Mouse (Mus musculus): ENCODE measurements around the gene Adat3. TPM values are rescaled to one million over a fixed set of nuclear protein-coding genes. Genes with fewer than 3 reads are reported as not detected.

The Adat3 gene
- polyA plus RNA-seq, 1 experiment from 2014 or later = 6.2 TPM

DNA sequence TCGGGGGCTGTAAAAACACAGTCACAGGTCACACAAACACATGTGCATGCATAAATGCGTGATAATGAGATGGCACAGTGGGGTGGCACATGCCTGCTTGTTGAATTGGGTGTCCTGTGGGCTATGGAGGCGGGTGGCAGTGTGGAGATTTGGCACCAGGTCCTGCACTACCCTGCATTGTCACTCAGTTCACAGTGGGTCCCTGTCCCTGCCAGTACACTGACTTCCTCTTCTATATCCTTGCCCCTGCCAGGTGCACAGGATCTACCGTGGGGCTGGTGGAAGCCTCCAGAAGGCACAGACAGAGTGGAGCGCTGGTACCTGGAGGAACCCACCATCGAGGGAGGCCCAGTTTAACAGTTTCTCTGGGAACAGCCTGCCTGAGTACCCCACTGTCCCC lies 11.7 kb downstream of the Adat3 start:
- peaks cover 14% of the 10 kb centered on the region for H3K36me3 ChIP-seq (ENCODE audit: control insufficient read depth, insufficient read depth, low read length)
- H3K27ac ChIP-seq (ENCODE audit: low read length) = no peak overlapping the region
- WGBS = 93% methylated on average over 6 of the region's 6 CpGs

DNA sequence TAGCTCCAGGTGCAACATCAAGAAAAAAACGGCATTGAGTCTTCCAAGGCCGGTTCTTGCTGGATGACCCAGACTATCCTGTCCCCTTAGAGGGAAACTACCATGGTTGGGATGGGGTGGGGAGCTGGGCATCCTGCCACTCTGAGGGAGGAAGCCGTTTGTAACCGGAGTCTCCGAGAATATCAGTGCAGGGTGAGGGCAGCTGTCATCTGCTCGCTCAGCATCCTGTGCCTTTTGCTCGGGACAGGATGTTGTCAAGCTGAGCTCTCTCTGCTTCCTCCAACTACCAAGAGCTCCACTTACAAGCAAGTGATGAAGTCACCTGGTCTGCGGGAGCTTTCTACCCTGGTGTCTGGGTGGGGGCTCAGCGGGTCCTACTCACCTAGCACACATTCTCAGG lies 15.5 kb downstream of the Adat3 start:
- Histone ChIP-seq H3K36me3 (ENCODE audit: control insufficient read depth, insufficient read depth, low read length) (peaks cover 11% of the 10 kb centered on the region), H3K27me3 (ENCODE audit: control insufficient read depth, insufficient read depth, low read depth, low read length) (no peaks in the 10 kb centered on the region), H3K4me1 (ENCODE audit: control insufficient read depth, insufficient read depth, low read length) (peaks cover 5% of the 10 kb centered on the region; the same call in 1 of the 2 replicates), H3K9ac (ENCODE audit: low read depth, low read length) (no peak overlapping the region), H3K4me3 (ENCODE audit: low read depth, low read length) (no peak overlapping the region), H3K4me2 (ENCODE audit: low read length) (no peak overlapping the region), H3K27ac (ENCODE audit: low read length) (no peak overlapping the region), H3K9me3 (replicated peaks; ENCODE audit: control insufficient read depth, low read length, poor library complexity, severe bottlenecking) (no peaks in the 10 kb centered on the region)
- no peak for ATAC-seq
- WGBS = 88% methylated on average over 9 of the region's 9 CpGs

More for the DNA sequence above, 11.7 kb downstream of the Adat3 start:
- Histone ChIP-seq H3K9ac (ENCODE audit: low read depth, low read length) (no peak overlapping the region), H3K4me2 (ENCODE audit: low read length) (no peak overlapping the region), H3K9me3 (replicated peaks; ENCODE audit: control insufficient read depth, low read length, poor library complexity, severe bottlenecking) (no peaks in the 10 kb centered on the region), H3K4me3 (ENCODE audit: low read depth, low read length) (no peak overlapping the region), H3K4me1 (ENCODE audit: control insufficient read depth, insufficient read depth, low read length) (no peaks in the 10 kb centered on the region), H3K27me3 (ENCODE audit: control insufficient read depth, insufficient read depth, low read depth, low read length) (no peaks in the 10 kb centered on the region)
- no peak for ATAC-seq

GRCm38 (mm10) chr10:80619465-80620244 lies 17.0 kb downstream of the Adat3 start:
- no peak for ATAC-seq
- H3K27ac ChIP-seq (ENCODE audit: low read length) = no peak overlapping the region
- H3K4me2 ChIP-seq (ENCODE audit: low read length) = no peak overlapping the region
- no peaks in the 10 kb centered on the region for H3K9me3 ChIP-seq (replicated peaks; ENCODE audit: control insufficient read depth, low read length, poor library complexity, severe bottlenecking)
- 32% methylated on average over 8 of the region's 8 CpGs for WGBS
- H3K36me3 ChIP-seq (ENCODE audit: control insufficient read depth, insufficient read depth, low read length) = peaks cover 5% of the 10 kb centered on the region
- H3K9ac ChIP-seq (ENCODE audit: low read depth, low read length) = no peak overlapping the region
- peaks cover 18% of the 10 kb centered on the region for H3K4me1 ChIP-seq (ENCODE audit: control insufficient read depth, insufficient read depth, low read length)
- H3K27me3 ChIP-seq (ENCODE audit: control insufficient read depth, insufficient read depth, low read depth, low read length) = no peaks in the 10 kb centered on the region
- no peak overlapping the region for H3K4me3 ChIP-seq (ENCODE audit: low read depth, low read length)

GRCm38 (mm10) chr10:80620365-80620764 lies 17.7 kb downstream of the Adat3 start:
- no peak for ATAC-seq
- no peak overlapping the region for H3K9ac ChIP-seq (ENCODE audit: low read depth, low read length)
- 89% methylated on average over 9 of the region's 9 CpGs for WGBS

GRCm38 (mm10) chr10:80620796-80621689 lies 18.4 kb downstream of the Adat3 start:
- Histone ChIP-seq H3K4me1 (ENCODE audit: control insufficient read depth, insufficient read depth, low read length) (peaks cover 24% of the 10 kb centered on the region), H3K9me3 (replicated peaks; ENCODE audit: control insufficient read depth, low read length, poor library complexity, severe bottlenecking) (no peaks in the 10 kb centered on the region), H3K27ac (ENCODE audit: low read length) (peak overlapping the region; percentile 98), H3K4me3 (ENCODE audit: low read depth, low read length) (peak overlapping the region; percentile 83), H3K36me3 (ENCODE audit: control insufficient read depth, insufficient read depth, low read length) (no peaks in the 10 kb centered on the region), H3K4me2 (ENCODE audit: low read length) (peak overlapping the region; percentile 85), H3K27me3 (ENCODE audit: control insufficient read depth, insufficient read depth, low read depth, low read length) (no peaks in the 10 kb centered on the region), H3K9ac (ENCODE audit: low read depth, low read length) (peak overlapping the region; percentile 66)
- ATAC-seq = 0 out of 2 replicates have a peak, but pooled peaks have one; percentile 0
- WGBS = 47% methylated on average over 16 of the region's 16 CpGs

More at GRCm38 (mm10) chr10:80620365-80620764, 17.7 kb downstream of the Adat3 start:
- Histone ChIP-seq H3K27ac (ENCODE audit: low read length) (no peak overlapping the region), H3K4me3 (ENCODE audit: low read depth, low read length) (no peak overlapping the region), H3K27me3 (ENCODE audit: control insufficient read depth, insufficient read depth, low read depth, low read length) (no peaks in the 10 kb centered on the region), H3K4me1 (ENCODE audit: control insufficient read depth, insufficient read depth, low read length) (peaks cover 24% of the 10 kb centered on the region), H3K4me2 (ENCODE audit: low read length) (no peak overlapping the region), H3K9me3 (replicated peaks; ENCODE audit: control insufficient read depth, low read length, poor library complexity, severe bottlenecking) (no peaks in the 10 kb centered on the region), H3K36me3 (ENCODE audit: control insufficient read depth, insufficient read depth, low read length) (peaks cover 2% of the 10 kb centered on the region; the same call in 1 of the 2 replicates)

DNA sequence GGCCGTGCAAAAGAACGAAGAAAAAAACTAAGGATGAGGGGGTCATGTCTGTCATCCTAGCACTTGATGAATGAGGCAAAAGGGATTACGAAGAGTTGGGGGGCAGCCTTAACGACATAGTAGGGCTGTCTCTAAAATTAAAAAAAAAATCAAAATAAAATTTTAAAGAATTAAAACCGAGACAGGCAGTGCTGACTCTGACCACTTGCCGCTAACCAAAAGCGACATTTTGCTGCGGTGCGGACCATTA lies 18.9 kb downstream of the Adat3 start:
- ATAC-seq = no peak
- H3K27ac ChIP-seq (ENCODE audit: low read length) = peak overlapping the region; percentile 98
- WGBS = under 1% methylated on average over 9 of the region's 9 CpGs

DNA sequence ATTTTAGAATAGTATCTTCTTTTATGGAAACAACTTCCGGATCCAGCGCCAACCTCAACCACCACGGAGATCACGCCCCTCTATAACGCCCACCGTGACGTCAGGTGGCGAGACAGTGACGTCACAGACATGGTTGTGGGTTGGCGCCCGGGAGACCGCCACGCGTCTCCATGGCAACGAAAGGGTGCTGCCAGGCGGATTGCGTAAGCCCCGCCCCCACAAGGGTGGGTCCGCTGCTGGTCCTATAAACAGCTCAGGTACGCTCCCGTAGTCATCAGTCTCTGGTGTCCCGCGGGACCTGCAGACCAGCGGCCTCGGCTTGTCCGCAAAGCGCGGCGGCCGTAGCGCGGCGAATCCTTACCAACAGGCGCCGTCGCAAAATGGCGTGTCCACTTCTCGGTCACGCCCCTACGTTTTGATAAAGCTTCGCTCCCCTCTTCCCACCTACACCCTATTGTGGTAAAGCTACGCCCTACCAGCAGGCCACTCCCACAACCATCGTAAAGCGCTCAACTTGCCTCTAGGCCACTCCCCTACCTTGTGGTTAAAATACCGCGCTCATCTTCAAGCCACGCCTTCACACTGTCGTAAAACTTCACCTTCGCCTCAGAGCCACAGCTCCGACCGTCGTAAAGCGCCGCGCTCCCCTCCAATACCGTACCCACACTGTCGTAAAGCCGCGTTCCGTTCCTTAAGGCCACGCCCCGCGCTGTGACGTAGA lies 19.4 kb downstream of the Adat3 start:
- peak; percentile 96 for ATAC-seq
- peak overlapping the region; percentile 67 for H3K9ac ChIP-seq (ENCODE audit: low read depth, low read length)

More for the DNA sequence above, 18.9 kb downstream of the Adat3 start:
- H3K9me3 ChIP-seq (replicated peaks; ENCODE audit: control insufficient read depth, low read length, poor library complexity, severe bottlenecking) = no peaks in the 10 kb centered on the region
- H3K4me2 ChIP-seq (ENCODE audit: low read length) = peak overlapping the region; percentile 85
- no peaks in the 10 kb centered on the region for H3K36me3 ChIP-seq (ENCODE audit: control insufficient read depth, insufficient read depth, low read length)
- no peaks in the 10 kb centered on the region for H3K27me3 ChIP-seq (ENCODE audit: control insufficient read depth, insufficient read depth, low read depth, low read length)
- peak overlapping the region; percentile 66 for H3K9ac ChIP-seq (ENCODE audit: low read depth, low read length)
- H3K4me3 ChIP-seq (ENCODE audit: low read depth, low read length) = peak overlapping the region; percentile 83
- H3K4me1 ChIP-seq (ENCODE audit: control insufficient read depth, insufficient read depth, low read length) = peaks cover 24% of the 10 kb centered on the region

GRCm38 (mm10) chr10:80622661-80623456 lies 20.2 kb downstream of the Adat3 start, which contains the start of gene Csnk1g2:
Csnk1g2 (plus strand) TSS chr10:80622838.
- no peaks in the 10 kb centered on the region for H3K9me3 ChIP-seq (replicated peaks; ENCODE audit: control insufficient read depth, low read length, poor library complexity, severe bottlenecking)
- peak within 1 kb of the TSS; percentile 85 for H3K4me2 ChIP-seq (ENCODE audit: low read length)
- ATAC-seq = peak; percentile 3; the same call in 1 of the 2 replicates
- WGBS = under 1% methylated on average over 64 of the region's 85 CpGs
- H3K27ac ChIP-seq (ENCODE audit: low read length) = peak within 1 kb of the TSS; percentile 98
- H3K4me1 ChIP-seq (ENCODE audit: control insufficient read depth, insufficient read depth, low read length) = peaks cover 24% of the 10 kb centered on the region
- H3K9ac ChIP-seq (ENCODE audit: low read depth, low read length) = peak within 1 kb of the TSS; percentile 95
- no peaks in the 10 kb centered on the region for H3K36me3 ChIP-seq (ENCODE audit: control insufficient read depth, insufficient read depth, low read length)
- H3K27me3 ChIP-seq (ENCODE audit: control insufficient read depth, insufficient read depth, low read depth, low read length) = no peaks in the 10 kb centered on the region
- peak within 1 kb of the TSS; percentile 83 for H3K4me3 ChIP-seq (ENCODE audit: low read depth, low read length)

More for the DNA sequence above, 19.4 kb downstream of the Adat3 start:
- no peaks in the 10 kb centered on the region for H3K36me3 ChIP-seq (ENCODE audit: control insufficient read depth, insufficient read depth, low read length)
- peaks cover 24% of the 10 kb centered on the region for H3K4me1 ChIP-seq (ENCODE audit: control insufficient read depth, insufficient read depth, low read length)
- H3K27ac ChIP-seq (ENCODE audit: low read length) = peak overlapping the region; percentile 98
- H3K27me3 ChIP-seq (ENCODE audit: control insufficient read depth, insufficient read depth, low read depth, low read length) = no peaks in the 10 kb centered on the region
- peak overlapping the region; percentile 85 for H3K4me2 ChIP-seq (ENCODE audit: low read length)
- under 1% methylated on average over 64 of the region's 64 CpGs for WGBS
- no peaks in the 10 kb centered on the region for H3K9me3 ChIP-seq (replicated peaks; ENCODE audit: control insufficient read depth, low read length, poor library complexity, severe bottlenecking)
- H3K4me3 ChIP-seq (ENCODE audit: low read depth, low read length) = peak overlapping the region; percentile 83

Data from midbrain, embryonic 16.5 days (tissue).